Mouse (Mus musculus) spleen, adult 12 weeks (tissue): ENCODE measurements around the gene Draxin.
"Not testable (repeated sequence)": the region's sequence is repeated elsewhere in the genome, so short reads cannot be mapped to it uniquely, and the experiment has no call there.

Experiments
- DNase-seq: peaks from one replicate; pipeline ENCODE4 v3.0.0; 2022; ENCODE audit warnings: low spot score

The Draxin gene

DNA sequence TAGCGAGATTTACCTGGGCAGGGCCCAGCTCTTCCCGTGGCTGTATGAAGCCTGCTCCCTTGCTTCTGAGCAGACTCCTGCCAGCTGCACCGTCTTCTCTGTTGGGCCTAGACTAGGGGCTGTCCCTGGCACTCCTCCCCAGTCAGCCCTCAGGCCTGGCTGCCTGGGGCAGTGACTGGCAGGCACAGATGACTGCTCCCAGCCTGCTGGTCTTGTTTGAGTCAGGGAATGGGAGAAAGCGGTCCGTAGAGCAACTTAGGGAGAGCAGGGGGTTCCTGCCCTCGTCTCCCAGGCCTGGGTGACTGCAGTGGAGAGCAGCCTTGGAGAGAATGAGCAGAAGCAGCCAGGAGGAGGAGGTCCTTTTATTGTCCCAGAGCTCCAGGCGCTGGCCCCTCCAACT, 74.3 kb downstream of the Draxin start:
- no peak for DNase-seq

DNA sequence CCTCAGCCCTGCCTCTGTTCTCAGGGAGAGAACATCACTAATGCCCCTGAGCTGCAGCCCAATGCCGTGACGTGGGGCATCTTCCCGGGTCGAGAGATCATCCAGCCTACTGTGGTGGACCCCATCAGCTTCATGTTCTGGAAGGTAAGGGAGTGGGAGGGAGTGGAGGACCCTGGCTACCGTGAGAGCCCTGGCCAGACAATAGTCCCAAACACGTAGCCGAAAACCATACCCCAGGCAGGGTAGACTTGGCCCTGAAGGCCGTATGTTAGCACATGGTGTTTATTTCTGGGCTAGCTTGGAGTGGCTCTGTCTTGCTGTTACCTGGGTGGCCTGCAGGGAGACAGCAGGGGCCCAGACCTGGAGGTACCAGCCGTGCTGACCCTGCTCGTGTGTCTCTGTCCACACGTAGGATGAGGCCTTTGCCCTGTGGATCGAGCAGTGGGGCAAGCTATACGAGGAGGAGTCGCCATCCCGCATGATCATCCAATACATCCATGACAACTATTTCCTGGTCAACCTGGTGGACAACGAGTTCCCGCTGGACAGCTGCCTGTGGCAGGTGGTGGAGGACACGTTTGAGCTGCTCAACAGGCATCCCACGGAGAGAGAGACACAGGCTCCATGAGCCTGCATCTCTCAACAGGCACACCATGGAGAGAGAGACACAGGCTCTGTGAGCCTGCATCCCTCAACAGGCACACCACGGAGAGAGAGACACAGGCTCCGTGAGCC, 75.4 kb downstream of the Draxin start:
- DNase-seq = no peak

DNA sequence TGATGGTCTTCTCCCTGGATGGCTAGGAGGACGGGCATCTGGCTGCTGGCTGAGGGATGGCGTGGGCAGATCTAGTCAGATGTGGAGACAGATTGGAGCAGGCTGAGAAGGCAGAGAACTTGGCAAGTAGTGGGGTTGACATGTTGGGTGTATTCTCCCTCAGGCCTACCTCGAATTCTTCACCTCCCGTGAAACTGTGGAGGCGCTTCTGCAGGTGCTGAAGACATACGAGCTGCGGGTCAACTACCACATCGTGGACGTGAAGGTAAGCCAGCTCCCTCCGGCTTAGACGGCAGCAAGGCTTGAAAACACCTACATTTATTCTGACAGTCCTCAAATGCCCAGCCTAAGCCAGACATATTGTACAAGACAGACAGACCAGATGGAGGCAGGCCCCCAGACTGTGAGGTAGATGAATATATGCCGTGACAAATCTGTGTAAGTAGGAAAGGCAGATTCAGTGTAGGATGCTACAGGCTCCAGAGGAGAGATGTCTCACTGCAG, 77.0 kb downstream of the Draxin start:
- DNase-seq = no peak

DNA sequence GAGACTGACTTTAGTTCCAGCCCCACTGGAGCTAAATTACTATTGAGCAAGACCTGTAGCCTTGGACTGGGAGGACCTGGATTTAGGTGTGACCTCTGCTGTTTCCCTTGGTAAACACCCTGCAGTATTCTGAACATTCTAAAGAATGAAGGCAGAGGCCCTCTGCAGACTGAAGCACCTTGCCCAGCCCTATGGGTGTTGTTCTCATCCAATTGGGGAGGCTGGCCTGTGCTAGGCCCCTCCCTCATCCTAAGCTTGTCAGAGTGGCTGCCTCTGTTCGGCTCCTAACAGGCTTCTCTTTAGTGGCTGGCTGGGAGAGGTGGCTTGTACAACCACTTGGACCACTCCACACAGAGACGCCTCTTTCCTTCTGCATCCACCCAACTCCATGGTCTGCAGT, 77.5 kb downstream of the Draxin start:
- no peak for DNase-seq

DNA sequence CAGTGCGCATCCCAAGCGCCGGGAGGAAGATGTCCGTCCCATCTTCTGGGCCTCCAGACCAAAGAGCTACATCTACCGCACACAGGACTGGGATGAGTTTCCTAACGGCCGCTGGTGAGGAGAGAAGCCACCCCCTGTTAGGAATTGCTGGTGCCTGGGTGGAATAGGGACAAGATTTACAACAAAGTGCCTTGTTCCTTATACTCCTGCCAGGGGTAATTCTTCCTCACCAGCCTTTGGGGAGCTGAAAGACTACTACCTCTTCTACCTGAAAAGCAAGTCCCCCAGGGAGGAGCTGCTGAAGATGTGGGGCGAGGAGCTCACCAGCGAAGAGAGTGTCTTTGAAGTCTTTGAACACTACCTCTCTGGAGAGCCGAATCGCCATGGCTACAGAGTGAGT, 78.6 kb downstream of the Draxin start:
- DNase-seq = no peak

DNA sequence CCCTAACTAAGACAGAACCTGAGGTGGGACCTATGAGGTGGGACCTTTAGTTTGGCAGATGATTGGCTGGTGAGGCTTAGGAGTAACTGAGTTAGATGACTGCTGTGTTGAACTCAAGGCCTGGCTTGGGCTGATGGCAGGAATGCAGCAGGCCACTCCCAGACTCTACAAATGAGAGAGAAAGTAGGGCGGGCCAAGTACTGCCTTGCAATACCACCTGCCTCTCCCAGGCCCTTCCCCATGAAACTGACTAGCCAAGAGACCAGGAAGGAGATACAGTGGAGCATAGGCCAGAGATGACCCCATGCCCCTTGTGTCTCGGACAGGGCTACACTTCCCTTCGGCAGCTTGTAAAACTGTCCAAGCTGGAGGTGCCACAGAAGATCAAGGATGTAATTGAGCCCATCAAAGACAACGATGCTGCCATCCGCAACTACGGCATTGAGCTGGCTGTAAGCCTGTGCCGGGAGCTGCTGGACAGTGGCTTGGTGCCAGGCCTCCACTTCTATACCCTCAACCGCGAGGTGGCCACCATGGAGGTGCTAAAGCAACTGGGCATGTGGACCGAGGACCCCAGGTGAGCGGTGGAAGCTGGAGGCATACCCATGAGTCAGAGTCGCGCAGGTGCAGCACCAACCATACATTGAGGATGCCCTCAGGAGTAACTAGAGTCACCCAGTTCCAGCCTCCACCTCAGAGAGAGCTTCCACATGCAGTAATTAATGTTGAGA, 79.3 kb downstream of the Draxin start:
- no peak for DNase-seq

DNA sequence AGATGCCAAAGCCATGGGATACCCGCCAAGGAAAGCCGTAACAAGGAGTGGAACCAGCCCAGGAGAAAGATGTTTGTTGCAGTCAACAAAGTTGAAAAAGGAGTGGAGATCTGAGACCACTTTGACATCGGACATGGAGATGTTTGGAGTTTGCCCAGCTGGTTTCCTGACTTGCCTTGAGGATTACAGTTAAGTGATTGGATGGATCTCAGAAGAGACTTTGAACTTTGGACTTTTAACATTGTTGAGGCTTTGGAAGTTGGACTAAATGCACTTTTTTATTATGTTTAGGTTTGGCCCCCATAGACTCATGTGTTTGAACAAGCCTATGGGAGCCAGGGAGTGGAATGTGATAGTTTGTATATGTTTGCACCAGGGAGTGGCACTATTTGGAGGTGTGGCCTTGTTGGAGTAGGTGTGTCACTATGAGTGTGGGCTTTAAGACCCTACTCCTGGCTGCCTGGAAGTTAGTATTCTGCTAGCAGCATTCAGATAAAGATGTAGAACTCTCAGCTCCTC, 80.0 kb downstream of the Draxin start:
- DNase-seq = not testable (repeated sequence)
